Mouse (Mus musculus) liver, embryonic 16.5 days (tissue): ENCODE data around the gene Carmil1. TPM values are rescaled to one million over a fixed set of nuclear protein-coding genes. Genes with fewer than 3 reads are reported as not detected.

Experiments used
- ATAC-seq: fragments of 200-750 bp; cut with Nextera tagmentation; 2 replicates; pipeline ENCODE4 v1.8.0; 2017; ENCODE audit warnings: low read depth, mild to moderate bottlenecking, moderate number of reproducible peaks, moderate library complexity
- H3K27ac ChIP-seq: fragments of 300-500 bp; sonication (generic); 2 replicates; pipeline ENCODE4 v1.5.1; 2014; ENCODE audit warnings: mild to moderate bottlenecking, low read length
- H3K27me3 ChIP-seq: fragments of 300-500 bp; sonication (generic); 2 replicates; pipeline ENCODE4 v1.6.1; 2014; ENCODE audit warnings: low read depth, low read length, mixed read lengths; ENCODE audit not compliant: control insufficient read depth, insufficient read depth
- H3K36me3 ChIP-seq: fragments of 300-500 bp; sonication (generic); 2 replicates; pipeline ENCODE4 v1.6.1; 2014; ENCODE audit warnings: mild to moderate bottlenecking; ENCODE audit not compliant: control insufficient read depth, insufficient read depth
- H3K4me1 ChIP-seq: fragments of 300-500 bp; sonication (generic); 2 replicates; pipeline ENCODE4 v1.6.1; 2014; ENCODE audit warnings: low read depth, low read length, mixed read lengths; ENCODE audit not compliant: control insufficient read depth
- H3K4me2 ChIP-seq: fragments of 300-500 bp; sonication (generic); 2 replicates; pipeline ENCODE4 v1.6.1; 2014; ENCODE audit warnings: low read depth, low read length, mixed read lengths
- H3K4me3 ChIP-seq: fragments of 300-500 bp; sonication (generic); 2 replicates; pipeline ENCODE4 v1.5.1; 2014; ENCODE audit warnings: low read depth, mild to moderate bottlenecking, low read length
- H3K9ac ChIP-seq: fragments of 300-500 bp; sonication (generic); 2 replicates; pipeline ENCODE4 v1.6.1; 2014; ENCODE audit warnings: low read depth, low read length
- H3K9me3 ChIP-seq: fragments of 300-500 bp; sonication (generic); replicated peaks from 2 replicates; pipeline ENCODE4 v1.6.1; 2016; ENCODE audit warnings: low read length; ENCODE audit not compliant: control insufficient read depth
- WGBS: fragments of 180-500 bp; shearing (Covaris S2); extraction: QIAGEN DNeasy Blood & Tissue Kit; methylation state at CpG from one replicate; pipeline ENCODE4 v1.1.7; 2014; ENCODE audit not compliant: insufficient replicate concordance; 5-methylcytosine and 5-hydroxymethylcytosine counted together
- polyA plus RNA-seq: library from polyadenylated mRNA; unstranded; fragments of >200 nt; fragmentation: Nextera tagmentation; extraction: Ambion mirVana; gene quantifications from 2 replicates; pipeline ENCODE4 v1.2.1, GENCODE M21; 2015

Carmil1 gene
- polyA plus RNA-seq, 1 experiment from 2014 or later = 5.4 TPM

GRCm38 (mm10) chr13:23998826-23999225, 281.8 kb downstream of the Carmil1 start:
- Histone ChIP-seq H3K9ac (no peak overlapping the region), H3K27me3 (peaks cover 5% of the 10 kb centered on the region), H3K4me2 (no peak overlapping the region), H3K9me3 (no peaks in the 10 kb centered on the region), H3K4me1 (no peaks in the 10 kb centered on the region), H3K4me3 (no peak overlapping the region), H3K27ac (no peak overlapping the region), H3K36me3 (no peaks in the 10 kb centered on the region)
- no peak for ATAC-seq
- 55% methylated on average over 2 of the region's 2 CpGs for WGBS

- Histone ChIP-seq H3K9ac (no peak overlapping the region), H3K9me3 (no peaks in the 10 kb centered on the region), H3K36me3 (no peaks in the 10 kb centered on the region), H3K27me3 (peaks cover 16% of the 10 kb centered on the region), H3K27ac (no peak overlapping the region), H3K4me3 (no peak overlapping the region), H3K4me1 (no peaks in the 10 kb centered on the region), H3K4me2 (no peak overlapping the region)
- no peak for ATAC-seq
- 56% methylated on average over 3 of the region's 3 CpGs for WGBS
These were observed 285.8 kb downstream of the Carmil1 start for GRCm38 (mm10) chr13:23994756-23995155.

GRCm38 (mm10) chr13:23994024-23994423, 286.6 kb downstream of the Carmil1 start:
- Histone ChIP-seq H3K27me3 (peaks cover 16% of the 10 kb centered on the region), H3K4me2 (no peak overlapping the region)

GRCm38 (mm10) chr13:23990928-23991327, 289.7 kb downstream of the Carmil1 start, which contains the start of gene Scgn:
Gene Scgn, minus strand, starts transcription at chr13:23991214.
- H3K27ac ChIP-seq = no peak within 1 kb of the TSS
- H3K9ac ChIP-seq = no peak within 1 kb of the TSS
- no peak for ATAC-seq
- no peaks in the 10 kb centered on the region for H3K4me1 ChIP-seq
- no peak within 1 kb of the TSS for H3K4me2 ChIP-seq
- H3K4me3 ChIP-seq = no peak within 1 kb of the TSS
- peaks cover 16% of the 10 kb centered on the region for H3K27me3 ChIP-seq
- WGBS = 2% methylated on average over 20 of the region's 20 CpGs
- no peaks in the 10 kb centered on the region for H3K36me3 ChIP-seq
- no peaks in the 10 kb centered on the region for H3K9me3 ChIP-seq

More at GRCm38 (mm10) chr13:23994024-23994423, 286.6 kb downstream of the Carmil1 start:
- H3K4me1 ChIP-seq = no peaks in the 10 kb centered on the region
- H3K4me3 ChIP-seq = no peak overlapping the region
- H3K9me3 ChIP-seq = no peaks in the 10 kb centered on the region
- ATAC-seq = no peak
- H3K27ac ChIP-seq = no peak overlapping the region
- H3K9ac ChIP-seq = no peak overlapping the region
- 13% methylated on average over 9 of the region's 9 CpGs for WGBS
- H3K36me3 ChIP-seq = no peaks in the 10 kb centered on the region

GRCm38 (mm10) chr13:23990451-23990850, 290.1 kb downstream of the Carmil1 start:
- H3K4me3 ChIP-seq = no peak overlapping the region
- H3K9ac ChIP-seq = no peak overlapping the region
- H3K36me3 ChIP-seq = no peaks in the 10 kb centered on the region
- H3K27me3 ChIP-seq = peaks cover 16% of the 10 kb centered on the region
- no peaks in the 10 kb centered on the region for H3K4me1 ChIP-seq
- no peak overlapping the region for H3K4me2 ChIP-seq
- no peak for ATAC-seq
- no peak overlapping the region for H3K27ac ChIP-seq
- WGBS = 33% methylated on average over 5 of the region's 5 CpGs
- no peaks in the 10 kb centered on the region for H3K9me3 ChIP-seq

- no peak overlapping the region for H3K4me2 ChIP-seq
- no peaks in the 10 kb centered on the region for H3K27me3 ChIP-seq
- H3K36me3 ChIP-seq = no peaks in the 10 kb centered on the region
- no peak overlapping the region for H3K4me3 ChIP-seq
- H3K4me1 ChIP-seq = no peaks in the 10 kb centered on the region
- no peaks in the 10 kb centered on the region for H3K9me3 ChIP-seq
- WGBS = 36% methylated on average over 3 of the region's 3 CpGs
- no peak overlapping the region for H3K27ac ChIP-seq
- ATAC-seq = no peak
- H3K9ac ChIP-seq = no peak overlapping the region
These were observed 295.5 kb downstream of the Carmil1 start for GRCm38 (mm10) chr13:23985130-23985529.

- H3K4me1 ChIP-seq = no peaks in the 10 kb centered on the region
- H3K36me3 ChIP-seq = no peaks in the 10 kb centered on the region
- no peaks in the 10 kb centered on the region for H3K9me3 ChIP-seq
- no peak overlapping the region for H3K4me3 ChIP-seq
- H3K9ac ChIP-seq = no peak overlapping the region
- H3K27ac ChIP-seq = no peak overlapping the region
- no peak for ATAC-seq
- no peaks in the 10 kb centered on the region for H3K27me3 ChIP-seq
- no peak overlapping the region for H3K4me2 ChIP-seq
- 50% methylated on average over 5 of the region's 5 CpGs for WGBS
These were observed 308.3 kb downstream of the Carmil1 start for GRCm38 (mm10) chr13:23972271-23972670.

GRCm38 (mm10) chr13:23971870-23972269, 308.7 kb downstream of the Carmil1 start:
- H3K36me3 ChIP-seq = no peaks in the 10 kb centered on the region
- no peaks in the 10 kb centered on the region for H3K4me1 ChIP-seq
- no peak overlapping the region for H3K4me2 ChIP-seq
- ATAC-seq = no peak
- H3K9me3 ChIP-seq = no peaks in the 10 kb centered on the region
- H3K27me3 ChIP-seq = no peaks in the 10 kb centered on the region
- no peak overlapping the region for H3K9ac ChIP-seq
- WGBS = 52% methylated on average over 2 of the region's 2 CpGs
- no peak overlapping the region for H3K27ac ChIP-seq
- no peak overlapping the region for H3K4me3 ChIP-seq

- H3K27me3 ChIP-seq = no peaks in the 10 kb centered on the region
- no peaks in the 10 kb centered on the region for H3K9me3 ChIP-seq
- H3K4me3 ChIP-seq = no peak overlapping the region
- ATAC-seq = no peak
- H3K9ac ChIP-seq = no peak overlapping the region
- no peaks in the 10 kb centered on the region for H3K36me3 ChIP-seq
- 41% methylated on average over 2 of the region's 2 CpGs for WGBS
- H3K4me2 ChIP-seq = no peak overlapping the region
- H3K4me1 ChIP-seq = no peaks in the 10 kb centered on the region
- H3K27ac ChIP-seq = no peak overlapping the region
These were observed 315.7 kb downstream of the Carmil1 start for GRCm38 (mm10) chr13:23964909-23965308.
